Mouse (Mus musculus): ENCODE results near the gene Bbs5. TPM values are rescaled to one million over a fixed set of nuclear protein-coding genes. Genes with fewer than 3 reads are reported as not detected.
"Not testable (repeated sequence)": the region's sequence is repeated elsewhere in the genome, so short reads cannot be mapped to it uniquely, and the experiment has no call there.

Bbs5 gene
- polyA plus RNA-seq, 1 experiment from 2014 or later: 16.8 TPM

GRCm38 (mm10) chr2:69635807-69636206, 11.2 kb upstream of the Bbs5 start:
- peak; percentile 52 for DNase-seq (ENCODE audit: low spot score)
- no peak overlapping the region for H3K27ac ChIP-seq
- H3K4me3 ChIP-seq: no peak overlapping the region
- no peaks in the 10 kb centered on the region for H3K27me3 ChIP-seq (ENCODE audit: low read depth, poor library complexity, severe bottlenecking)
- H3K4me1 ChIP-seq: peaks cover 10% of the 10 kb centered on the region
- no peaks in the 10 kb centered on the region for H3K36me3 ChIP-seq
- WGBS: 72% methylated on average over 6 of the region's 6 CpGs
- H3K9me3 ChIP-seq (replicated peaks): no peaks in the 10 kb centered on the region

- WGBS: 79% methylated on average over 7 of the region's 7 CpGs
- not testable (repeated sequence) for H3K27me3 ChIP-seq (ENCODE audit: low read depth, poor library complexity, severe bottlenecking); H3K36me3 ChIP-seq; H3K27ac ChIP-seq; H3K4me1 ChIP-seq; DNase-seq (ENCODE audit: low spot score); H3K4me3 ChIP-seq; H3K9me3 ChIP-seq (replicated peaks)
Measured at GRCm38 (mm10) chr2:69637989-69638388, 9.0 kb upstream of the Bbs5 start.

- H3K27ac ChIP-seq: no peak overlapping the region
- no peak for DNase-seq (ENCODE audit: low spot score)
Measured at GRCm38 (mm10) chr2:69640100-69640499, 6.9 kb upstream of the Bbs5 start.

GRCm38 (mm10) chr2:69644968-69645617, 1.9 kb upstream of the Bbs5 start:
- WGBS: 95% methylated on average over 11 of the region's 11 CpGs

More at GRCm38 (mm10) chr2:69640100-69640499, 6.9 kb upstream of the Bbs5 start:
- 0 out of 2 replicates have a peak, but pooled peaks cover 4% of the 10 kb centered on the region for H3K4me1 ChIP-seq
- no peak overlapping the region for H3K4me3 ChIP-seq
- WGBS: 60% methylated on average over 10 of the region's 10 CpGs
- no peaks in the 10 kb centered on the region for H3K36me3 ChIP-seq
- no peaks in the 10 kb centered on the region for H3K9me3 ChIP-seq (replicated peaks)
- H3K27me3 ChIP-seq (ENCODE audit: low read depth, poor library complexity, severe bottlenecking): no peaks in the 10 kb centered on the region

GRCm38 (mm10) chr2:69649716-69650115, 2.7 kb downstream of the Bbs5 start:
- H3K36me3 ChIP-seq: peaks cover 13% of the 10 kb centered on the region
- no peaks in the 10 kb centered on the region for H3K27me3 ChIP-seq (ENCODE audit: low read depth, poor library complexity, severe bottlenecking)
- no peaks in the 10 kb centered on the region for H3K9me3 ChIP-seq (replicated peaks)
- WGBS: 91% methylated on average over 5 of the region's 5 CpGs
- no peak overlapping the region for H3K4me3 ChIP-seq
- H3K4me1 ChIP-seq: peaks cover 13% of the 10 kb centered on the region; the same call in 1 of the 2 replicates
- DNase-seq (ENCODE audit: low spot score): no peak
- H3K27ac ChIP-seq: no peak overlapping the region

More at GRCm38 (mm10) chr2:69644968-69645617, 1.9 kb upstream of the Bbs5 start:
- Histone ChIP-seq H3K36me3 (no peaks in the 10 kb centered on the region), H3K27me3 (ENCODE audit: low read depth, poor library complexity, severe bottlenecking) (no peaks in the 10 kb centered on the region), H3K4me3 (no peak overlapping the region), H3K9me3 (replicated peaks) (no peaks in the 10 kb centered on the region), H3K27ac (no peak overlapping the region), H3K4me1 (peaks cover 15% of the 10 kb centered on the region; the same call in 1 of the 2 replicates)
- DNase-seq (ENCODE audit: low spot score): no peak

GRCm38 (mm10) chr2:69659326-69659725, 12.4 kb downstream of the Bbs5 start:
- 97% methylated on average over 4 of the region's 4 CpGs for WGBS
- no peaks in the 10 kb centered on the region for H3K27me3 ChIP-seq (ENCODE audit: low read depth, poor library complexity, severe bottlenecking)
- peaks cover 67% of the 10 kb centered on the region for H3K36me3 ChIP-seq

GRCm38 (mm10) chr2:69663827-69664476, 17.0 kb downstream of the Bbs5 start:
- DNase-seq (ENCODE audit: low spot score): no peak
- H3K4me3 ChIP-seq: no peak overlapping the region
- H3K4me1 ChIP-seq: peaks cover 5% of the 10 kb centered on the region
- H3K9me3 ChIP-seq (replicated peaks): no peaks in the 10 kb centered on the region
- no peaks in the 10 kb centered on the region for H3K27me3 ChIP-seq (ENCODE audit: low read depth, poor library complexity, severe bottlenecking)
- 80% methylated on average over 13 of the region's 13 CpGs for WGBS
- H3K36me3 ChIP-seq: peaks cover 48% of the 10 kb centered on the region
- H3K27ac ChIP-seq: no peak overlapping the region

More at GRCm38 (mm10) chr2:69659326-69659725, 12.4 kb downstream of the Bbs5 start:
- Histone ChIP-seq H3K4me1 (peaks cover 5% of the 10 kb centered on the region), H3K27ac (no peak overlapping the region), H3K4me3 (no peak overlapping the region), H3K9me3 (replicated peaks) (no peaks in the 10 kb centered on the region)
- DNase-seq (ENCODE audit: low spot score): no peak

GRCm38 (mm10) chr2:69667656-69668055, 20.7 kb downstream of the Bbs5 start:
- WGBS: 96% methylated on average over 4 of the region's 4 CpGs
- Histone ChIP-seq H3K4me1 (peaks cover 5% of the 10 kb centered on the region), H3K36me3 (peaks cover 29% of the 10 kb centered on the region), H3K27ac (no peak overlapping the region), H3K27me3 (ENCODE audit: low read depth, poor library complexity, severe bottlenecking) (no peaks in the 10 kb centered on the region), H3K9me3 (replicated peaks) (no peaks in the 10 kb centered on the region), H3K4me3 (no peak overlapping the region)
- no peak for DNase-seq (ENCODE audit: low spot score)

- DNase-seq (ENCODE audit: low spot score): no peak
- 91% methylated on average over 6 of the region's 6 CpGs for WGBS
- Histone ChIP-seq H3K27me3 (ENCODE audit: low read depth, poor library complexity, severe bottlenecking) (no peaks in the 10 kb centered on the region), H3K27ac (no peak overlapping the region), H3K4me1 (peaks cover 5% of the 10 kb centered on the region), H3K4me3 (no peak overlapping the region), H3K36me3 (peaks cover 23% of the 10 kb centered on the region), H3K9me3 (replicated peaks) (no peaks in the 10 kb centered on the region)
Measured at GRCm38 (mm10) chr2:69668414-69668813, 21.4 kb downstream of the Bbs5 start.

- Histone ChIP-seq H3K4me3 (no peak within 1 kb of the TSS), H3K9me3 (replicated peaks) (no peaks in the 10 kb centered on the region)
- 91% methylated on average over 9 of the region's 9 CpGs for WGBS
Measured at GRCm38 (mm10) chr2:69669853-69670252, 22.9 kb downstream of the Bbs5 start, which contains the start of gene Klhl41. Gene Klhl41, plus strand, starts transcription at chr2:69670120.

GRCm38 (mm10) chr2:69673723-69674122, 26.8 kb downstream of the Bbs5 start:
- Histone ChIP-seq H3K27ac (no peak overlapping the region), H3K27me3 (ENCODE audit: low read depth, poor library complexity, severe bottlenecking) (no peaks in the 10 kb centered on the region), H3K9me3 (replicated peaks) (no peaks in the 10 kb centered on the region), H3K4me1 (no peaks in the 10 kb centered on the region), H3K36me3 (peaks cover 3% of the 10 kb centered on the region; the same call in 1 of the 2 replicates), H3K4me3 (no peak overlapping the region)
- 81% methylated on average over 5 of the region's 5 CpGs for WGBS
- no peak for DNase-seq (ENCODE audit: low spot score)

More at GRCm38 (mm10) chr2:69669853-69670252, 22.9 kb downstream of the Bbs5 start, which contains the start of gene Klhl41:
- H3K36me3 ChIP-seq: peaks cover 13% of the 10 kb centered on the region
- no peaks in the 10 kb centered on the region for H3K4me1 ChIP-seq
- H3K27me3 ChIP-seq (ENCODE audit: low read depth, poor library complexity, severe bottlenecking): no peaks in the 10 kb centered on the region
- DNase-seq (ENCODE audit: low spot score): no peak
- H3K27ac ChIP-seq: no peak within 1 kb of the TSS

- H3K27me3 ChIP-seq (ENCODE audit: low read depth, poor library complexity, severe bottlenecking): no peaks in the 10 kb centered on the region
- whole genome bisulfite sequencing: 94% methylated on average over 9 of the region's 9 CpGs
- no peaks in the 10 kb centered on the region for H3K9me3 ChIP-seq (replicated peaks)
- no peak for DNase-seq (ENCODE audit: low spot score)
- H3K4me3 ChIP-seq: no peak overlapping the region
- no peak overlapping the region for H3K27ac ChIP-seq
- H3K36me3 ChIP-seq: peaks cover 5% of the 10 kb centered on the region; the same call in 1 of the 2 replicates
- no peaks in the 10 kb centered on the region for H3K4me1 ChIP-seq
Measured at GRCm38 (mm10) chr2:69675266-69675665, 28.3 kb downstream of the Bbs5 start.

- H3K36me3 ChIP-seq: peaks cover 2% of the 10 kb centered on the region; the same call in 1 of the 2 replicates
- no peak for DNase-seq (ENCODE audit: low spot score)
- H3K4me1 ChIP-seq: no peaks in the 10 kb centered on the region
- H3K27ac ChIP-seq: no peak overlapping the region
- H3K27me3 ChIP-seq (ENCODE audit: low read depth, poor library complexity, severe bottlenecking): no peaks in the 10 kb centered on the region
- WGBS: 51% methylated on average over 2 of the region's 2 CpGs
- no peak overlapping the region for H3K4me3 ChIP-seq
- H3K9me3 ChIP-seq (replicated peaks): no peaks in the 10 kb centered on the region
Measured at GRCm38 (mm10) chr2:69676713-69677112, 29.7 kb downstream of the Bbs5 start.

All from limb, embryonic 10.5 days (tissue).